Mouse (Mus musculus) hindlimb bud, embryonic 11.5 days (tissue): ENCODE results near the gene B3galt6.
A peak's percentile ranks its signal among the peaks of the same experiment; 100 is the strongest.

Source experiments
- DNase-seq: peaks from one replicate; pipeline ENCODE4 v3.0.0-alpha.2; 2012; ENCODE audit warnings: low read depth, low spot score; ENCODE audit errors: extremely low spot score

The B3galt6 gene

GRCm38 (mm10) chr4:155992241-155992905, at the start of gene B3galt6, which contains the start of gene Sdf4:
Gene B3galt6, minus strand, starts transcription at chr4:155992649.
Gene Sdf4, plus strand, starts transcription at chr4:155992872.
- DNase-seq, result peak; percentile 49

GRCm38 (mm10) chr4:156034901-156035300, 42.5 kb upstream of the B3galt6 start:
- no peak for DNase-seq

GRCm38 (mm10) chr4:156034301-156034700, 41.9 kb upstream of the B3galt6 start:
- DNase-seq, result no peak

- no peak for DNase-seq
Observed at GRCm38 (mm10) chr4:156033476-156034119, 41.1 kb upstream of the B3galt6 start.

GRCm38 (mm10) chr4:156032856-156033255, 40.4 kb upstream of the B3galt6 start:
- DNase-seq, result no peak

- no peak for DNase-seq
Observed at GRCm38 (mm10) chr4:156031593-156032391, 39.3 kb upstream of the B3galt6 start.

GRCm38 (mm10) chr4:156031255-156031592, 38.8 kb upstream of the B3galt6 start:
- no peak for DNase-seq

- DNase-seq, result no peak
Observed at GRCm38 (mm10) chr4:156030651-156031118, 38.2 kb upstream of the B3galt6 start.

- DNase-seq, result no peak
Observed at GRCm38 (mm10) chr4:156028580-156028979, 36.1 kb upstream of the B3galt6 start.

GRCm38 (mm10) chr4:156026013-156026412, 33.6 kb upstream of the B3galt6 start, which contains the start of gene Tnfrsf18:
Gene Tnfrsf18, plus strand, starts transcription at chr4:156026164.
- DNase-seq, result no peak

GRCm38 (mm10) chr4:156024184-156024583, 31.7 kb upstream of the B3galt6 start:
- DNase-seq, result no peak

- no peak for DNase-seq
Observed at GRCm38 (mm10) chr4:156023520-156023919, 31.1 kb upstream of the B3galt6 start.

- no peak for DNase-seq
Observed at GRCm38 (mm10) chr4:156021942-156022419, 29.5 kb upstream of the B3galt6 start.

- DNase-seq, result no peak
Observed at GRCm38 (mm10) chr4:156021381-156021780, 28.9 kb upstream of the B3galt6 start.

- no peak for DNase-seq
Observed at GRCm38 (mm10) chr4:156019771-156020170, 27.3 kb upstream of the B3galt6 start.

- no peak for DNase-seq
Observed at GRCm38 (mm10) chr4:156014436-156014835, 22.0 kb upstream of the B3galt6 start.

- no peak for DNase-seq
Observed at GRCm38 (mm10) chr4:156013637-156014036, 21.2 kb upstream of the B3galt6 start, which contains the start of gene Tnfrsf4. Gene Tnfrsf4, plus strand, starts transcription at chr4:156013843.

- no peak for DNase-seq
Observed at GRCm38 (mm10) chr4:156008369-156008768, 15.9 kb upstream of the B3galt6 start.

GRCm38 (mm10) chr4:156004109-156004508, 11.7 kb upstream of the B3galt6 start:
- no peak for DNase-seq

GRCm38 (mm10) chr4:155993606-155994005, 1.2 kb upstream of the B3galt6 start:
- DNase-seq, result no peak

GRCm38 (mm10) chr4:155992906-155993547, 578 bp upstream of the B3galt6 start:
- DNase-seq, result peak; percentile 72
